Mouse (Mus musculus) heart, embryonic 10.5 days (tissue): ENCODE data around the gene Clasrp. TPM values are rescaled to one million over a fixed set of nuclear protein-coding genes. Genes with fewer than 3 reads are reported as not detected.

Source experiments
- DNase-seq: peaks from one replicate; pipeline ENCODE4 v3.0.0-alpha.2; 2017; ENCODE audit warnings: low spot score
- H3K27ac ChIP-seq: fragments of 300-500 bp; sonication (generic); 2 replicates; pipeline ENCODE4 v1.5.1; 2016; ENCODE audit warnings: mild to moderate bottlenecking
- H3K27me3 ChIP-seq: fragments of 300-500 bp; sonication (generic); 2 replicates; pipeline ENCODE4 v1.6.1; 2016; ENCODE audit warnings: mild to moderate bottlenecking; ENCODE audit not compliant: poor library complexity, insufficient read depth, severe bottlenecking
- H3K36me3 ChIP-seq: fragments of 300-500 bp; sonication (generic); 2 replicates; pipeline ENCODE4 v1.6.1; 2016; ENCODE audit warnings: mild to moderate bottlenecking, moderate library complexity
- H3K4me1 ChIP-seq: fragments of 300-500 bp; sonication (generic); 2 replicates; pipeline ENCODE4 v1.6.1; 2016; ENCODE audit warnings: mild to moderate bottlenecking
- H3K4me3 ChIP-seq: fragments of 300-500 bp; sonication (generic); 2 replicates; pipeline ENCODE4 v1.5.1; 2016; ENCODE audit warnings: mild to moderate bottlenecking, moderate library complexity
- H3K9me3 ChIP-seq: fragments of 300-500 bp; sonication (generic); 2 replicates; pipeline ENCODE4 v1.6.1; 2016; ENCODE audit warnings: mild to moderate bottlenecking, moderate library complexity
- WGBS: fragments of 180-500 bp; shearing (Covaris S2); methylation state at CpG from one replicate; pipeline ENCODE4 v1.1.7; 2016; 5-methylcytosine and 5-hydroxymethylcytosine counted together
- polyA plus RNA-seq: library from polyadenylated mRNA; unstranded; fragments of >200 nt; fragmentation: Nextera tagmentation; extraction: Ambion mirVana; gene quantifications from 2 replicates; pipeline ENCODE4 v1.2.1, GENCODE M21; 2016

Gene Clasrp
- polyA plus RNA-seq, 1 experiment from 2014 or later = 47.6 TPM

DNA sequence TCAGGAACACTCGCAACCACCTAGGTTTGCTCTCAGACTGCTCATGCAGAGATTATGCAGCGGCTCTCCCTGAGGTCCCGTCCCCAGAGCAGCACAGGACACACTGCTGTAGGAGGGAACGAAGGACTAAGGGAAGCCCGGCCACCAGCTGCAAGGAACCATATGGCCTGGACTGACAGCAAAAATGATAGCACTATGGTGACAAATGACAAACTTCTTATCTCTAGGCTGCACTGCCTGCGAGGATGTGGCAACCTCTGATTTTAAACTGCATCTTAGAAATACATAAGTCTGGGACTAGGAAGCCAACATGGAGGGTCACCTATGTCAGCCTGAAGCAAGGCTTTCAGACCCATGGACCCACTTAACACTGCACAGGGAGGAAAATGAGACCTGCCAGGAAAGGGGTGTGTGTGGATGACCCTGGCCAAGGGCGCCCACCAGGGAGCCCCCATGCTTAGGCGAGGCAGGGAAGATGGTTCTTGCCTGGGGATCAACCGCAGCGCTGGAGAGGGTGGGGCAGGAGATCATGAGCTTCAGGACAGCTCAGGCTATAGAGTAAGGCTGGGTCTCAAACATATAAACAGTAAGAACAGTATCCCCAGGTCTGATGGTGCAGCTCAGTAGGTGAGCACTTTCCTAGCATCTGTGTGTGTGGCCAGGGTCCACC is 11.1 kb downstream of the Clasrp start:
- H3K27me3 ChIP-seq = no peaks in the 10 kb centered on the region
- H3K4me1 ChIP-seq = peaks cover 8% of the 10 kb centered on the region; the same call in 1 of the 2 replicates
- DNase-seq = no peak
- H3K4me3 ChIP-seq = no peak overlapping the region
- H3K36me3 ChIP-seq = peaks cover 97% of the 10 kb centered on the region
- WGBS = 80% methylated on average over 10 of the region's 10 CpGs
- no peak overlapping the region for H3K27ac ChIP-seq
- H3K9me3 ChIP-seq = no peaks in the 10 kb centered on the region

DNA sequence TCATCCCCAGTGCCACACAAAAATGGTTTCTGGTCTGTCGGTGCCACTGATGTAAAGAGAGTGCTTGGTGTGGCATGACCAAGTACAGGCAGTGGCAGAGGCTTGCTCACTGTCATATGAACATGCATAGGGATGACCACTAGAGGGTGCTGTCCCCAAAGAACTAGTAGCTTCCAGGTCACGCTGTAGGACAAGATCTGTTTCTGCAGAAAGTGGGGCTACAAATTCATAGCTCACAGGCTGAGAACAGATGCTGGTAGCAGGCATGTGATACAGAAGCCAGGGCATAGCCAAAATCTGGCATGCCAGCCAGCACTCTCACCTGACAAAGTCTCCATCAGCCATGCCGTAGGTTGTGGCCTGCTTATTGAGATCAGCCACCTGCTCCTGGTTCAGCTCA is 14.4 kb downstream of the Clasrp start:
- H3K27me3 ChIP-seq = no peaks in the 10 kb centered on the region
- H3K4me3 ChIP-seq = no peak overlapping the region
- WGBS = 60% methylated on average over 3 of the region's 3 CpGs
- peak; percentile 83 for DNase-seq
- H3K9me3 ChIP-seq = no peaks in the 10 kb centered on the region
- H3K4me1 ChIP-seq = peaks cover 23% of the 10 kb centered on the region
- no peak overlapping the region for H3K27ac ChIP-seq
- H3K36me3 ChIP-seq = peaks cover 100% of the 10 kb centered on the region

DNA sequence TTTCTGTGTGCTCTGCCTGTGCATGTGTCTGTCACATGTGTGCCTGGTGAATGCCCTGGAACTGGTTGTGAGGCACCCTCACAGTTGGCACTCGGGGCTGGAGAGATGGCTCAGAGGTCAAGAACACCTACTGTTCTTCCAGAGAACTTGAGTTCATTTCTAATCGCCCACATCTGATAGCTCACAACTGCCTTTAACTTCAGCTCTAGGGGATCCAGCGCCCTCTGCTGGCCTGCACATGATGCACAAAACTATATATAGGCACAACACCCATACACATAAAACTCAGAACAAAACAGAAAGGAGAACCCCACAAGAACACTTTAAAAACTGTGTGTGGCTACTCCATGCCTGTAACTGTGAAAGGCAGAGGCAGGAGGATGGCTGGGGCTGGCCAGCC is 15.1 kb downstream of the Clasrp start:
- no peak overlapping the region for H3K27ac ChIP-seq
- no peaks in the 10 kb centered on the region for H3K9me3 ChIP-seq
- no peak overlapping the region for H3K4me3 ChIP-seq
- DNase-seq = no peak
- peaks cover 100% of the 10 kb centered on the region for H3K36me3 ChIP-seq
- peaks cover 25% of the 10 kb centered on the region for H3K4me1 ChIP-seq
- no peaks in the 10 kb centered on the region for H3K27me3 ChIP-seq
- 54% methylated on average over 3 of the region's 3 CpGs for WGBS

DNA sequence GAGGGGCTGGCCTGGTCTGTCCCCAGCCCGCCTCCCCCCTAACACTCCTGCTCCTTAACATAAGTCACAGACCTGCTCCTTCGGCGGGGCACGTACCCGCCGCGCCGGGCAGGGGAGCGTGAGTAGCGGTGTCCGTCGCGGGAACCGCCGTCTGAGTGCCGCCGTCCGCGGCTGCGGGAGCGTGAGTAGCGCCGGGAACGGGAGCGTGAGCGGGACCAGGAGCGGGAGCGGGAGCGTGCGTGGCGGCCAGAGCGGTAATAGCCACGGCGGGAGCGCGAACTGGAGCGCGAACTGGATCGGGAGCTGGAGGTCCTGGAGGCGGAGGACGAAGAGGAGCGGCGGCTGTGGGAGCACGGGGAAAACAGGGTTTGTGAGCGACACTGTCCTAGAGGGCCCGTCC is 18.0 kb downstream of the Clasrp start:
- no peaks in the 10 kb centered on the region for H3K27me3 ChIP-seq
- WGBS = 70% methylated on average over 46 of the region's 46 CpGs

DNA sequence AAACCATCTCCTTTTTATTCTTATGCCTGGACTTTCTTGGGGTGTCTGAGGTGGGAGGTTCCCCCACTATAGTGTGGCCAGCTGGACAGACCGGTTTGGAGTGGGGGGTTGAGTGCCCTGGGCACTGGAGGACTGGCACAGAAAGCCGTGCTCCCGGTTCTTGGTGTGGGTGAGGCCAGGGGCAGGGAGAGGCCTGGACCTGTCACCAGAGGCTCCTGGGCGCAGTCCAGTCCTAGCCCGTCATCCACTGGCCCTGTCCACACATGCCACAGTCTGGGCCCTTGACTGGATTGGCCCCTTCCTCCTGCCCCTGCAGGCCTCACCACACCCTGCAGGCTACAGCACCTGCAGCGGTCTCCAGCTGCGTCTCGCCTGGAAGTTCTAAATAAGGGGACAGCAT is 23.7 kb downstream of the Clasrp start:
- H3K9me3 ChIP-seq = no peaks in the 10 kb centered on the region
- no peak overlapping the region for H3K4me3 ChIP-seq
- 82% methylated on average over 8 of the region's 8 CpGs for WGBS
- H3K27ac ChIP-seq = no peak overlapping the region
- peaks cover 47% of the 10 kb centered on the region for H3K27me3 ChIP-seq
- peaks cover 62% of the 10 kb centered on the region for H3K36me3 ChIP-seq
- no peak for DNase-seq
- peaks cover 26% of the 10 kb centered on the region for H3K4me1 ChIP-seq

More for the DNA sequence above, 18.0 kb downstream of the Clasrp start:
- no peak for DNase-seq
- Histone ChIP-seq H3K4me3 (peak overlapping the region; percentile 36), H3K36me3 (peaks cover 99% of the 10 kb centered on the region), H3K4me1 (peaks cover 25% of the 10 kb centered on the region), H3K9me3 (no peaks in the 10 kb centered on the region), H3K27ac (peak overlapping the region; percentile 42)

DNA sequence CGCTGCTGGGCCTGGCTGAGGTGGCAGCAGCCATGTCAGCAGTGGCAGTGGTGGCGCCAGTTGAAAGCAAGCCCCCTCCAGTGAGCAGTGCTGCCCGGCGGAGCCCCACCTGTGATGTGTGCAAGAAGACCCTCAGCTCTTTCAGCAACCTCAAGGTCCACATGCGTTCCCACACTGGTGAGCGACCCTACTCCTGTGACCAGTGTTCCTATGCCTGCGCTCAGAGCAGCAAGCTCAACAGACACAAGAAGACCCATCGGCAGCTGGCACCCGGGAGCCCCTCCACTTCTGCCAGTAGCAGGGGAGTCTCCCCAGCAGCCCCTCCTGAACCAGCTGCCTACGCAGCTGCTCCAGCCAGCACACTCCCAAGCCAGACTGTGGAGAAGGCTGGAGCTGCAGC is 24.5 kb downstream of the Clasrp start:
- peaks cover 56% of the 10 kb centered on the region for H3K27me3 ChIP-seq
- peaks cover 53% of the 10 kb centered on the region for H3K36me3 ChIP-seq
- H3K9me3 ChIP-seq = no peaks in the 10 kb centered on the region
- WGBS = 79% methylated on average over 10 of the region's 10 CpGs
- no peak overlapping the region for H3K27ac ChIP-seq
- no peak for DNase-seq
- peaks cover 17% of the 10 kb centered on the region for H3K4me1 ChIP-seq
- H3K4me3 ChIP-seq = no peak overlapping the region

DNA sequence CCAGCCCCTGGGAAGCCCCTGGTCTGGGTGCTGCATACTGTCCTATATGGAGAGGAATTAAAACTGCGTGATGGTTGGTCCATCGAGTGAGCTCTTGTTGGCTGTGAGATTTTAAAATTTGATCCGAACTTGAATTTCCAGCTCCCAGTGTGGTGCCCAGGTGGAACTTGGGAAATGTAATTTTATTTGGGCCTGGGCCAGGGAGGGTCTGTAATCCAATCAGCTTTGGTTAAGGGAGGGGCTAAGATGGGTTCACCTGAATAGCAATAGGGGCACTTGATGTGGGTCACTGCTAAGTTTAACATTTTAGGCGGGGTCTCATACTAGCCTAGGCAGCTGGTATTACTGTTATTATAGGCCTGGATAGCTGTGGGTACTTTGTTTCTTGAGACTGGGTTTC is 25.9 kb downstream of the Clasrp start:
- 50% methylated on average over 4 of the region's 4 CpGs for WGBS
- no peak for DNase-seq
- H3K4me1 ChIP-seq = peaks cover 21% of the 10 kb centered on the region
- H3K9me3 ChIP-seq = no peaks in the 10 kb centered on the region
- H3K27me3 ChIP-seq = peaks cover 61% of the 10 kb centered on the region
- H3K27ac ChIP-seq = no peak overlapping the region
- H3K36me3 ChIP-seq = peaks cover 40% of the 10 kb centered on the region
- H3K4me3 ChIP-seq = no peak overlapping the region

DNA sequence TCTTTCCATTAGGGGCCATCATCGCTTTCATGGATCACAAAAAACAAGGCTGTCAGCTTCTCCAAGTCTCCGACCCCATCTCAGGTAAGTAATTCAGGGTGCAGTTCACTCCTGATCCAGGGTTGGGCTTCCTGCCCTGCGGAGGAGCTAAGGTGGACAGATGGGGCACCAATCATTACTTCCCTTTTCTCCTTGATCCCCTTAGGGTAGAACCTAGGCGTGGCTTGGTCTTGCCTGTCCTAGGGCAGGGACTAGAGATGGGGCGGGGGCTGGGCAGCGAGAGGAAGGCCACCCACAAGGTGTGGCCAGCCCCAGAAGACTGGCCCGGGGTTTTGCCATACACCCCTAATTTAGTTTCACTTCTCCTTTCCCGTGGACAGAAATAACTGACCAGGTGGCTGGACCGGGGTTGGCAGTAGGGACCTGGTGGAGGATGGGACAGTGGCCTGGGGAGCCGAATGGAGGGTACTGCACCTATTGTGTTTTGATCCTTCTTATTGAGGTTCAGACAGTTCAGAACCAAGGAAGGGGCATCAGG is 26.3 kb downstream of the Clasrp start:
- DNase-seq = no peak
- 16% methylated on average over 10 of the region's 10 CpGs for WGBS
- Histone ChIP-seq H3K9me3 (no peaks in the 10 kb centered on the region), H3K36me3 (peaks cover 36% of the 10 kb centered on the region), H3K27me3 (peaks cover 61% of the 10 kb centered on the region), H3K27ac (no peak overlapping the region), H3K4me1 (peaks cover 22% of the 10 kb centered on the region), H3K4me3 (peak overlapping the region; percentile 60)

DNA sequence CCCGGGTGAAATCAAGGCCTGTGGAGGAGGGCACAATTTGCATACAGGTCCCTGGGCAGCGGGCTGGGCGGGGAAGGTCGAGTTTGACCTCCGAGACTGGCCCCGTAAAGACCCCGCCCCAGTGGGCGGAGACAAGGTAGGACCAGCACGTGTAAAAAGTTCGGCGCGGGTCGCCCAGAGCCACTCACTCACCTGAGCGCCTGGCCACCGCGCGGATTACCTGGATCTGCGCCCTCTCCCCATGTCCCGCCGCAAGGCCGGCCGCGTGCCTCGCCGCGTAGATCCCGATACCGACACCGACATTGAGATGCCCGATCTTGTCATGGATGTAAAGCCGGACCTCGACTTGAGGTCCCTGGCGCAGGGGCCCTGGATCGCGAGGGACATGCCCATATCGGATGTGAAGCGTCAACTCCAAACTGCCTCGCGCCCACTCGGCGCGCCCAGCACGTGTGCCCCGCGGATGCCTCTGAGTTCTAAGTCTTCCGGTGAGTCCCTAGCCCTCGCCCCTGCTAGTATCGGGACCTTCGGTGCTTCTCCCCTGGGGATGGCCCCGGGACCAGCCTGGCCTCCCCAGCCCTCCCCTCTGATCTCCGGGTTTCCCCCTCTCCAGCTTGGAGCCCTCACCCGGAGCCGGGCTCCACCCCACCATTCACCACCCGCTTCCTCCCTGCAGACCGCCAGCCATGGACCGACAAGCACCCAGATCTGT is 27.0 kb downstream of the Clasrp start, which contains the start of the genes Zfp296 and Gemin7:
Gene Zfp296 (plus strand): TSS at position 147 of the 712 bp plus-strand sequence.
Gene Gemin7 (minus strand): TSS at position 455 of the 712 bp plus-strand sequence.
- H3K27me3 ChIP-seq = peaks cover 61% of the 10 kb centered on the region
- DNase-seq = no peak
- peaks cover 29% of the 10 kb centered on the region for H3K36me3 ChIP-seq
- H3K9me3 ChIP-seq = no peaks in the 10 kb centered on the region
- peaks cover 28% of the 10 kb centered on the region for H3K4me1 ChIP-seq
- H3K4me3 ChIP-seq = peak within 1 kb of the TSS; percentile 60
- under 1% methylated on average over 56 of the region's 56 CpGs for WGBS
- H3K27ac ChIP-seq = peak within 1 kb of the TSS; percentile 73

DNA sequence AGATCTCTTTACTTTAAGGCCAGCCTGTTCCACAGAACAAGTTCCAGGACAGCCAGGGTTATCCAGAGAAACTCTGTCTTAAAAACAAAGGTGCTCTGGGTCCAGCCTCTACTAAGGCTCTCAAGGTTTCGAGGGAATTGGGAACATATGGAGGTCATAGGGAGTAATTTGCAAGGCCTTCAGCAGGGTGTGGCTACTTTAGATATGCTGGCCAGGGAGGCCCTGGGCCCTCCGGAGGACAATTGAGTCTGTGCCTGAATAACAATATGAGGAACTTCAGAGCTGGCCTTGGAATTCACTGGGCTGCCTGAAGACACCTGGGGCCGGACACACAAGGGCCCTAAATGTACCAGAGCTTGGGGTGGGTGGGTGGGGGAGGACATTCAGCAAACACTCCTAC is 28.7 kb downstream of the Clasrp start:
- Histone ChIP-seq H3K36me3 (peaks cover 19% of the 10 kb centered on the region), H3K27ac (no peak overlapping the region), H3K27me3 (peaks cover 61% of the 10 kb centered on the region), H3K9me3 (no peaks in the 10 kb centered on the region), H3K4me1 (peaks cover 38% of the 10 kb centered on the region), H3K4me3 (no peak overlapping the region)
- WGBS = 58% methylated on average over 3 of the region's 3 CpGs
- DNase-seq = no peak

DNA sequence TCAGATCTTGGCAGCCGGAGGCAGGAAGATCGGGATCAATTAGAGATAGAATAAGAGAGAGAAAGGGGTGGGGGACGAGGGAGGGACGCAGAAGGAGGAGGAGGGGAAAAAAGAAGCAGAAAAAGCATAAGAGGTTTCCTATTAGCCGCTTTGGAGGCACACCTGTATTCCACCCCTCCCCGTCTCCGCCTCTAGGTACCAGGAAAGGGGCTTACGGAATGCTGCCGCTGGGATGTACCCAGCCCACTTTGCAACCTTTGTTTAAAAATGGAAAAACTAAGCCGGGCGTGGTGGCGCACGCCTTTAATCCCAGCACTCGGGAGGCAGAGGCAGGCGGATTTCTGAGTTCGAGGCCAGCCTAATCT is 30.5 kb downstream of the Clasrp start:
- WGBS = 11% methylated on average over 16 of the region's 16 CpGs

DNA sequence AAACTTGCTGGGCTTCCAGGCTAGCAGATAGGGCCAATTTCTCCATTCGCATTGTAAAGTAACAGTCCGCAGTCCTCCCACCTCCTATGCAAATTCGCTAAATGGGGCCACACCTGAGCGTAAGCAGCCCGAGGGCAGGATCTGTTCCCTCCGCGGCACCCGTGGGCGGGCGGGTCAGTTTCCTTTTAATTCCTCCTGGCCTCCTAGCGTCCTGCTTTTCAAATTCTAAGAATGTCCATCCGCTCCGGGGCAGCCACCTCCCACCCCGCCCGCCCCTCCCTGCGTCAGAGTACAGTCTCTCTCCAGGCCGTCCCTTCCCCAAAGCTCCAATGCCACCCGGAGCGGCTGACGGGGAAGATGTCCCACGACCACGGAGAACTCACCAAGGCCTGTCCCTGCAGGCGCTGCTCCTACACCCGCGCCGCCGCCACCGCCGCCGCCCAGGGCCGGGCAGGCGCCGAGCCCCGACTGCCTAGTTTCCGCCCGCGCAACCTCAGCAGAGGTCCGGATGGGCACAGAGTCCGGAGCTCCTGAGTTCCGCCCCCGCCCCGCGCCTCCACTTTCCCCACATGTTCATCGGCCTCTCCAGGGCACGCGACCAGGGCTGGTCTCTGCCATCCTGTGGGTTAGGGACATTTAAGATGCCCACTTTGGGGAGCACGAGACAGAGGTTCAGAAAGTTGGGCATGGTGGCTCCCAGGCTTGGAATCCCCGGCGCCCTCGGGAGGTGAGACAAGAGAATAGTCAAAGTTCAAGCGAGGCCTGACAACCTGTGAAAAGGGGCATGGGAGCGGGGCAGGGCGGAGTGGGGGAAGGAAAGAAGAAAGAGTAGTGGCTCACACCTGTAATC is 31.1 kb downstream of the Clasrp start:
- H3K27me3 ChIP-seq = peaks cover 40% of the 10 kb centered on the region
- WGBS = 1% methylated on average over 53 of the region's 53 CpGs
- peak; percentile 93 for DNase-seq

More for the DNA sequence above, 30.5 kb downstream of the Clasrp start:
- Histone ChIP-seq H3K4me1 (peaks cover 35% of the 10 kb centered on the region), H3K27me3 (peaks cover 46% of the 10 kb centered on the region), H3K4me3 (peak overlapping the region; percentile 75), H3K36me3 (peaks cover 25% of the 10 kb centered on the region), H3K9me3 (no peaks in the 10 kb centered on the region), H3K27ac (peak overlapping the region; percentile 90)
- no peak for DNase-seq

More for the DNA sequence above, 31.1 kb downstream of the Clasrp start:
- Histone ChIP-seq H3K27ac (peak overlapping the region; percentile 90), H3K4me3 (peak overlapping the region; percentile 75), H3K4me1 (peaks cover 35% of the 10 kb centered on the region), H3K36me3 (peaks cover 28% of the 10 kb centered on the region), H3K9me3 (no peaks in the 10 kb centered on the region)
